Mouse (Mus musculus) megakaryocyte, embryonic 14.5 days (primary cell): Measurements from ENCODE around the gene Serbp1. TPM values are rescaled to one million over a fixed set of nuclear protein-coding genes. Genes with fewer than 3 reads are reported as not detected.

ENCODE experiments used
- H3K27me3 ChIP-seq: replicated peaks from 2 replicates; pipeline ENCODE3; 2012; ENCODE audit warnings: inconsistent platforms
- H3K36me3 ChIP-seq: replicated peaks from 2 replicates; pipeline ENCODE3; 2012; ENCODE audit warnings: low read length, inconsistent platforms, mixed read lengths
- H3K4me1 ChIP-seq: 2 replicates; pipeline ENCODE4 v1.6.1; 2012; ENCODE audit warnings: inconsistent platforms
- H3K4me3 ChIP-seq: replicated peaks from 2 replicates; pipeline ENCODE3; 2012; ENCODE audit warnings: moderate library complexity, mild to moderate bottlenecking, inconsistent platforms
- H3K9me3 ChIP-seq: 2 replicates; pipeline ENCODE4 v1.6.1; 2012; ENCODE audit warnings: inconsistent platforms
- FLI1 ChIP-seq: IDR thresholded peaks from 2 replicates; pipeline ENCODE4 v1.6.1; 2012; ENCODE audit warnings: low read length, inconsistent platforms, mixed read lengths
- GATA1 ChIP-seq: IDR thresholded peaks from 3 replicates; pipeline ENCODE4 v1.6.1; 2012; ENCODE audit warnings: mixed read lengths, low read length, inconsistent platforms, borderline replicate concordance
- polyA plus RNA-seq: library from polyadenylated mRNA; stranded (reverse); fragments of >175 nt; gene quantifications from 2 replicates; pipeline ENCODE4 v1.2.3, GENCODE M21; 2012; ENCODE audit warnings: low replicate concordance; ENCODE audit not compliant: insufficient read depth

The Serbp1 gene
- polyA plus RNA-seq, 1 experiment: 1,065 TPM

GRCm38 (mm10) chr6:67300710-67301163 is 62.8 kb downstream of the Serbp1 start:
- Histone ChIP-seq H3K9me3 (no peaks in the 10 kb centered on the region), H3K27me3 (no peaks in the 10 kb centered on the region), H3K4me3 (no peak overlapping the region), H3K4me1 (peaks cover 25% of the 10 kb centered on the region), H3K36me3 (peaks cover 5% of the 10 kb centered on the region)
- no peak for TF ChIP-seq FLI1

- Histone ChIP-seq H3K4me3 (peak overlapping the region; percentile 40), H3K36me3 (peaks cover 5% of the 10 kb centered on the region), H3K4me1 (peaks cover 27% of the 10 kb centered on the region), H3K9me3 (no peaks in the 10 kb centered on the region), H3K27me3 (no peaks in the 10 kb centered on the region)
- no peak for TF ChIP-seq GATA1
- TF ChIP-seq FLI1: no peak
These were observed 63.3 kb downstream of the Serbp1 start for GRCm38 (mm10) chr6:67301230-67301629.

GRCm38 (mm10) chr6:67302471-67302870 is 64.5 kb downstream of the Serbp1 start:
- Histone ChIP-seq H3K36me3 (peaks cover 5% of the 10 kb centered on the region), H3K9me3 (no peaks in the 10 kb centered on the region), H3K27me3 (no peaks in the 10 kb centered on the region), H3K4me1 (peaks cover 27% of the 10 kb centered on the region), H3K4me3 (no peak overlapping the region)
- TF ChIP-seq FLI1 (no peak), GATA1 (no peak)

- H3K4me1 ChIP-seq: peaks cover 27% of the 10 kb centered on the region
- H3K27me3 ChIP-seq: no peaks in the 10 kb centered on the region
- no peaks in the 10 kb centered on the region for H3K9me3 ChIP-seq
- H3K36me3 ChIP-seq: peaks cover 5% of the 10 kb centered on the region
- no peak for TF ChIP-seq GATA1
- no peak for TF ChIP-seq FLI1
- no peak overlapping the region for H3K4me3 ChIP-seq
These were observed 65.2 kb downstream of the Serbp1 start for GRCm38 (mm10) chr6:67303210-67303609.

- Histone ChIP-seq H3K4me1 (peaks cover 21% of the 10 kb centered on the region), H3K9me3 (no peaks in the 10 kb centered on the region), H3K27me3 (no peaks in the 10 kb centered on the region), H3K36me3 (peaks cover 2% of the 10 kb centered on the region), H3K4me3 (no peak overlapping the region)
- TF ChIP-seq GATA1: no peak
- TF ChIP-seq FLI1: no peak
These were observed 71.0 kb downstream of the Serbp1 start for GRCm38 (mm10) chr6:67308994-67309393.

- H3K27me3 ChIP-seq: no peaks in the 10 kb centered on the region
- no peak for TF ChIP-seq FLI1
- TF ChIP-seq GATA1: no peak
- peaks cover 21% of the 10 kb centered on the region for H3K4me1 ChIP-seq
- H3K4me3 ChIP-seq: no peak overlapping the region
- no peaks in the 10 kb centered on the region for H3K9me3 ChIP-seq
- H3K36me3 ChIP-seq: no peaks in the 10 kb centered on the region
These were observed 71.8 kb downstream of the Serbp1 start for GRCm38 (mm10) chr6:67309752-67310151.

- Histone ChIP-seq H3K4me1 (peaks cover 4% of the 10 kb centered on the region), H3K27me3 (no peaks in the 10 kb centered on the region), H3K36me3 (no peaks in the 10 kb centered on the region), H3K9me3 (no peaks in the 10 kb centered on the region), H3K4me3 (no peak overlapping the region)
- TF ChIP-seq GATA1: no peak
- no peak for TF ChIP-seq FLI1
These were observed 76.7 kb downstream of the Serbp1 start for GRCm38 (mm10) chr6:67314697-67315096.

- no peak overlapping the region for H3K4me3 ChIP-seq
- TF ChIP-seq FLI1 (no peak), GATA1 (no peak)
- H3K4me1 ChIP-seq: peaks cover 3% of the 10 kb centered on the region; the same call in 1 of the 2 replicates
- H3K9me3 ChIP-seq: no peaks in the 10 kb centered on the region
- no peaks in the 10 kb centered on the region for H3K36me3 ChIP-seq
- no peaks in the 10 kb centered on the region for H3K27me3 ChIP-seq
These were observed 79.1 kb downstream of the Serbp1 start for GRCm38 (mm10) chr6:67317068-67317467.

- Histone ChIP-seq H3K9me3 (no peaks in the 10 kb centered on the region), H3K36me3 (no peaks in the 10 kb centered on the region), H3K4me1 (peaks cover 8% of the 10 kb centered on the region), H3K4me3 (no peak overlapping the region), H3K27me3 (no peaks in the 10 kb centered on the region)
- TF ChIP-seq GATA1 (no peak), FLI1 (no peak)
These were observed 79.9 kb downstream of the Serbp1 start for GRCm38 (mm10) chr6:67317827-67318338.

- no peaks in the 10 kb centered on the region for H3K36me3 ChIP-seq
- H3K9me3 ChIP-seq: no peaks in the 10 kb centered on the region
- H3K4me3 ChIP-seq: no peak overlapping the region
- peaks cover 8% of the 10 kb centered on the region for H3K4me1 ChIP-seq
- TF ChIP-seq GATA1 (no peak), FLI1 (no peak)
- no peaks in the 10 kb centered on the region for H3K27me3 ChIP-seq
These were observed 80.5 kb downstream of the Serbp1 start for GRCm38 (mm10) chr6:67318451-67318850.

GRCm38 (mm10) chr6:67323788-67324187 is 85.8 kb downstream of the Serbp1 start:
- H3K4me1 ChIP-seq: peaks cover 5% of the 10 kb centered on the region; the same call in 1 of the 2 replicates
- H3K36me3 ChIP-seq: no peaks in the 10 kb centered on the region
- H3K4me3 ChIP-seq: no peak overlapping the region
- H3K27me3 ChIP-seq: no peaks in the 10 kb centered on the region
- no peaks in the 10 kb centered on the region for H3K9me3 ChIP-seq
- TF ChIP-seq GATA1: no peak
- TF ChIP-seq FLI1: no peak
